9 mouse cellular contexts compared by ENCODE assay signal in genomic region chr17:72242036-72242435, GRCm38 (mm10).
A peak's percentile ranks its signal among the peaks of the same experiment; 100 is the strongest.
DNase-seq lines count a peak whose midpoint lies in the region; ATAC-seq and TF ChIP-seq lines count a peak whose summit lies in the region.
"Had no signal": no experiment of that assay in that cellular context is flagged by ENCODE, and none has a peak within 500 bp of the region (broad histone marks: within the 10 kb centered on the region; RNA-seq: fewer than 3 reads in every experiment).

No protein-coding gene starts in this region.

- H3K27ac ChIP-seq in kidney, adult 2 months (ENCODE audit: insufficient read depth, low read depth, low read length) = no peak overlapping the region
- H3K27ac ChIP-seq in kidney, embryonic 15.5 days = no peak overlapping the region
- no peak overlapping the region for H3K27ac ChIP-seq in ES-Bruce4 (ENCODE audit: insufficient read depth, low read length)
- no peak overlapping the region for H3K27ac ChIP-seq in embryonic fibroblast, embryonic 13.5 days (ENCODE audit: insufficient read depth, low read length)
- H3K27ac ChIP-seq: embryonic facial prominence, embryonic 13.5 days; stomach, embryonic 15.5 days had no signal

- TF ChIP-seq CTCF in kidney, adult 2 months (conservative IDR thresholded peaks at IDR 0.05; ENCODE audit: insufficient read depth, insufficient read length, low read depth, low read length) = peak; percentile 86
- TF ChIP-seq CTCF in ES-Bruce4 (IDR thresholded peaks at IDR 0.05; ENCODE audit: low read depth, low read length) = peak; percentile 60
- peak; percentile 49; the same call in 1 of the 2 replicates for TF ChIP-seq CTCF in embryonic fibroblast, embryonic 13.5 days (IDR thresholded peaks at IDR 0.05; ENCODE audit: borderline replicate concordance, insufficient read depth, low read length)

- H3K4me1 ChIP-seq in kidney, adult 2 months (ENCODE audit: control insufficient read depth, insufficient read depth, low read length) = no peaks in the 10 kb centered on the region
- peaks cover 5% of the 10 kb centered on the region; the same call in 1 of the 2 replicates for H3K4me1 ChIP-seq in kidney, embryonic 15.5 days
- H3K4me1 ChIP-seq in ES-Bruce4 (ENCODE audit: control insufficient read depth, insufficient read depth, low read length) = no peaks in the 10 kb centered on the region
- no peaks in the 10 kb centered on the region for H3K4me1 ChIP-seq in embryonic fibroblast, embryonic 13.5 days (ENCODE audit: control insufficient read depth, insufficient read depth, low read length)
- H3K4me1 ChIP-seq: embryonic facial prominence, embryonic 13.5 days; stomach, embryonic 15.5 days had no signal

- H3K36me3 ChIP-seq in kidney, adult 2 months (ENCODE audit: control insufficient read depth, insufficient read depth, low read length) = no peaks in the 10 kb centered on the region
- no peaks in the 10 kb centered on the region for H3K36me3 ChIP-seq in kidney, embryonic 15.5 days
- no peaks in the 10 kb centered on the region for H3K36me3 ChIP-seq in ES-Bruce4 (ENCODE audit: control insufficient read depth, insufficient read depth, low read length, poor library complexity, severe bottlenecking)
- H3K36me3 ChIP-seq: embryonic facial prominence, embryonic 13.5 days; stomach, embryonic 15.5 days had no signal

- no peaks in the 10 kb centered on the region for H3K9me3 ChIP-seq in kidney, embryonic 15.5 days (replicated peaks)
- H3K9me3 ChIP-seq in ES-Bruce4 (replicated peaks; ENCODE audit: control insufficient read depth, insufficient read depth, low read length, poor library complexity, severe bottlenecking) = no peaks in the 10 kb centered on the region
- H3K9me3 ChIP-seq: embryonic facial prominence, embryonic 13.5 days; stomach, embryonic 15.5 days had no signal

- no peaks in the 10 kb centered on the region; the same call in 1 of the 2 replicates for H3K27me3 ChIP-seq in kidney, adult 2 months (replicated peaks; ENCODE audit: control insufficient read depth, insufficient read depth, low read length)
- no peaks in the 10 kb centered on the region for H3K27me3 ChIP-seq in kidney, embryonic 15.5 days
- H3K27me3 ChIP-seq in ES-Bruce4 (ENCODE audit: control insufficient read depth, insufficient read depth, low read length, poor library complexity, severe bottlenecking) = no peaks in the 10 kb centered on the region
- H3K27me3 ChIP-seq: embryonic facial prominence, embryonic 13.5 days; stomach, embryonic 15.5 days had no signal

- TF ChIP-seq EP300 in ES-Bruce4 (IDR thresholded peaks at IDR 0.05; ENCODE audit: insufficient read depth, low read depth, low read length) = no peak

- no peak for TF ChIP-seq POLR2A in kidney, adult 2 months (IDR thresholded peaks at IDR 0.05; ENCODE audit: low read depth, low read length)
- TF ChIP-seq POLR2A in ES-Bruce4 (IDR thresholded peaks at IDR 0.05; ENCODE audit: insufficient read depth, low read length) = no peak
- no peak for TF ChIP-seq POLR2A in embryonic fibroblast, embryonic 13.5 days (IDR thresholded peaks at IDR 0.05; ENCODE audit: low read depth, low read length)

- WGBS in kidney, adult 2 months = 34% methylated on average over 4 of the region's 4 CpGs
- 44% methylated on average over 4 of the region's 4 CpGs for WGBS in kidney, embryonic 15.5 days

- H3K9ac ChIP-seq in kidney, embryonic 15.5 days = no peak overlapping the region
- H3K9ac ChIP-seq in ES-Bruce4 (ENCODE audit: low read depth, poor library complexity, severe bottlenecking) = no peak overlapping the region
- H3K9ac ChIP-seq: embryonic facial prominence, embryonic 13.5 days; stomach, embryonic 15.5 days had no signal

- no peak overlapping the region for H3K4me3 ChIP-seq in kidney, adult 2 months (ENCODE audit: insufficient read depth, low read depth, low read length)
- H3K4me3 ChIP-seq in kidney, embryonic 15.5 days (replicated peaks) = no peak overlapping the region
- no peak overlapping the region for H3K4me3 ChIP-seq in ES-Bruce4 (ENCODE audit: low read depth, low read length)
- no peak overlapping the region for H3K4me3 ChIP-seq in embryonic fibroblast, embryonic 13.5 days (ENCODE audit: insufficient read depth, low read length)
- H3K4me3 ChIP-seq: embryonic facial prominence, embryonic 13.5 days; stomach, embryonic 15.5 days had no signal

- DNase-seq in kidney, adult 2 months = peak; percentile 47
- peak; percentile 64 for DNase-seq in adrenal gland, postnatal 10 days
- DNase-seq in left cerebral cortex, adult 18-20 months (ENCODE audit: low spot score in 2 of 2) = peak; percentile 36 to 62
- DNase-seq in right cerebral cortex, adult 18-20 months = peak; percentile 20

- H3K4me2 ChIP-seq in kidney, embryonic 15.5 days = no peak overlapping the region
- H3K4me2 ChIP-seq: embryonic facial prominence, embryonic 13.5 days; stomach, embryonic 15.5 days had no signal

- ATAC-seq in kidney, embryonic 15.5 days (replicated peaks; ENCODE audit: low FRiP score) = no peak
